Mouse (Mus musculus): ENCODE results near the gene Erich4.

GRCm38 (mm10) chr7:25575105-25575504 lies 40.6 kb downstream of the Erich4 start:
- no peak for TF ChIP-seq CTCF (IDR thresholded peaks at IDR 0.05; ENCODE audit: extremely low read depth, insufficient read depth, low read length)
- no peak for TF ChIP-seq POLR2A (IDR thresholded peaks at IDR 0.05; ENCODE audit: extremely low read depth, insufficient read depth, low read length)

All from cortical plate, adult 2 months (tissue).